Mouse (Mus musculus): Measurements from ENCODE around the gene Igsf9b. TPM values are rescaled to one million over a fixed set of nuclear protein-coding genes. Genes with fewer than 3 reads are reported as not detected.

Igsf9b gene
- total RNA-seq, 2 experiments from 2014 or later = 8.8 to 9.3 TPM

GRCm38 (mm10) chr9:27288442-27288841 is 10.6 kb upstream of the Igsf9b start:
- intact Hi-C loops (cut with DNase I) = loop anchor here (5.0 kb wide), 3 partner anchors 96 to 211 kb away; no protein-coding TSS in a partner anchor
- DNase-seq = peak in 1 of 2 experiments; percentile 36

DNA sequence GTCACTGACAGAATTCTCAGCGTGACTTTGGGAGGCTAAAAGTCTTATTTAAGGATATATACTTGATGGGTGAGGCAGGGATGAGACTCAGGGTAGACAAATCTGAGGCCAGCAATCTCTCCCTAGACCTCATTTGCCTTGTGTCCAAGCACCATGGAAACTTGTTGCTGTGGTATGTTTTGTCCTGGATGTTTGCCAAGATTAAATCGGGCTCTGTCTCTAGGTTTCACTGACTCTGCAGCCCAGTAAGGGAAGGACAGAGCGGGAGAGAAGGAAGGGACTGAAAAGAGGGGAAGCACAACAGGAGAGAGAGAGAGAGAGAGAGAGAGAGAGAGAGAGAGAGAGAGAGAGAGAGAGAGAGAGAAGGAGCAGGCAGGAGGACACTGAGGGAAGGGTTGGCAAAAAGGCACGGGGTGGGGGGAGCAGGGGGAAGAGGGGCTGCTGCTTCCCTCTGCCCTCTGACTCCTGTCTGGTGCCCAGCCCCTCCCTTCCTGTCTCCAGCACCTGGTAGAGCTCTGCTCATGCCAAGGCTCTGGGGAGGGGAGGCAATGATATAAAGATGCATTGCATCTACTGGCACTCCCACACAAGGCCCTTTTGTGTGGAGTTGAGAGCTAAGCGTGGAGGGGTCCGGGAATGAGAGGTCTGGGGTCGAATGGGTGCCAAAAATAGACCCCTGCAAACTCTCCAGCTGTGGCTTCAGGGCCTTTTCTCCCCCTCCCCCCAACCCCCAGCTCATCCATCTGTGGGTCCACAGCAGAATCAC is 9.3 kb upstream of the Igsf9b start:
- DNase-seq = peak; percentile 45 to 50
- intact Hi-C loops (cut with DNase I) = loop anchor here (5.0 kb wide), 3 partner anchors 97 to 212 kb away; no protein-coding TSS in a partner anchor

- intact Hi-C loops (cut with DNase I) = no loop called here
- DNase-seq = no peak
Observed at GRCm38 (mm10) chr9:27294380-27294779, 4.6 kb upstream of the Igsf9b start.

- peak; percentile 29 to 31 for DNase-seq
- intact Hi-C loops (cut with DNase I) = loop anchor here (5.0 kb wide), 1 partner anchor 192 kb away; no protein-coding TSS in a partner anchor
Observed at GRCm38 (mm10) chr9:27299286-27300187, 533 bp downstream of the Igsf9b start.

DNA sequence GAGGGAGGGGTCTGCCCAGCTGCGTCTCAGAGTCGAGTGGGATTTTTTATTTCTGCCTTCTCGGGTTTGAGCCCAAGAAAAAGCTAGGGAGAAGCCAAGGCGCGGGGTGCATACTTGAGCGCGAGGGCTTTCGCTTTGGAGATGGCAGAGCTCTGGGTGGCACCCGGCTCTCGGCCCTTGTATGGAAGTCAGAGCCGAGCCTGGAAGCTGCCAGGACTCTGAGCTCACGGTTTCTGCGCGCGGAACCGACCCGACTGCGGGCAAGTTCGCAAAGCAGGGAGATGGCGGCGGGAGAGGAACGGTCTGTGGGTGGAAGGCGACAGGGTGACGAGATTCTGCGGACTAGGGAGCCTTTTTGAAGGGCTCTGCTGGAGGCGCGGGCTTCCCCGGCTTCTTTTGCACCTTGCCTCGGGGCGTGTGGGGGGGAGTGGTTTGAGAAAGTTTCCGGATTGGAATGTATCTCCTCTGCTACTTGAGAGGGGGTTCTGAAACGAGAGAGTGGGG is 1.2 kb downstream of the Igsf9b start:
- intact Hi-C loops (cut with DNase I) = no loop called here
- peak; percentile 37 for DNase-seq

- DNase-seq = no peak
- intact Hi-C loops (cut with DNase I) = no loop called here
Observed at GRCm38 (mm10) chr9:27300698-27301097, 1.7 kb downstream of the Igsf9b start.

GRCm38 (mm10) chr9:27301486-27301885 is 2.5 kb downstream of the Igsf9b start:
- DNase-seq = no peak
- intact Hi-C loops (cut with DNase I) = no loop called here

- intact Hi-C loops (cut with DNase I) = no loop called here
Observed at GRCm38 (mm10) chr9:27302291-27302690, 3.3 kb downstream of the Igsf9b start.

GRCm38 (mm10) chr9:27303571-27304484 is 4.8 kb downstream of the Igsf9b start:
- intact Hi-C loops (cut with DNase I) = no loop called here
- DNase-seq = no peak

More at GRCm38 (mm10) chr9:27302291-27302690, 3.3 kb downstream of the Igsf9b start:
- no peak for DNase-seq

GRCm38 (mm10) chr9:27304485-27305102 is 5.6 kb downstream of the Igsf9b start:
- DNase-seq = no peak
- intact Hi-C loops (cut with DNase I) = no loop called here

GRCm38 (mm10) chr9:27305502-27305901 is 6.5 kb downstream of the Igsf9b start:
- intact Hi-C loops (cut with DNase I) = no loop called here
- DNase-seq = no peak

GRCm38 (mm10) chr9:27306642-27307041 is 7.6 kb downstream of the Igsf9b start:
- DNase-seq = no peak
- intact Hi-C loops (cut with DNase I) = no loop called here

- no peak for DNase-seq
- intact Hi-C loops (cut with DNase I) = no loop called here
Observed at GRCm38 (mm10) chr9:27307265-27307664, 8.3 kb downstream of the Igsf9b start.

DNA sequence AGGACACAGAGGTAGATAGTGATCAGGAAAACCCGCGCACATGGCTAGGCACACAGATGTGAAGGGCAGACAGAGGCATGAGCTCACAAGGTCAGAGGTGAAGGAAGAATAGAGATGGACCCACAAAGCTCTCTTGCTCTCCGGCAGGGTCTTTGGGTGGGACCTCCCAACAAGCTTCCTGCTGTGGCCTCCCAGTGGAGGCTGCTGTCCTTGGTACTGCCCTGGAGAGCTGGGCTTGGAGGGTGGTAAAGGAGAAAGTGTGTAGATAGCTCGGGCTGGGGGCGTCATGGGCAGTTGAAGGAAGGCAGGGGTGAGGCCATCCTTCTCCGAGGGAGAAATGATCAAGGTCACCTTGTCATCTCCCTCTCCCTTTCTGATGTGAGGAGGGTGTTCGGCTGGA is 9.0 kb downstream of the Igsf9b start:
- intact Hi-C loops (cut with DNase I) = no loop called here
- peak in 1 of 2 experiments; percentile 53 for DNase-seq

DNA sequence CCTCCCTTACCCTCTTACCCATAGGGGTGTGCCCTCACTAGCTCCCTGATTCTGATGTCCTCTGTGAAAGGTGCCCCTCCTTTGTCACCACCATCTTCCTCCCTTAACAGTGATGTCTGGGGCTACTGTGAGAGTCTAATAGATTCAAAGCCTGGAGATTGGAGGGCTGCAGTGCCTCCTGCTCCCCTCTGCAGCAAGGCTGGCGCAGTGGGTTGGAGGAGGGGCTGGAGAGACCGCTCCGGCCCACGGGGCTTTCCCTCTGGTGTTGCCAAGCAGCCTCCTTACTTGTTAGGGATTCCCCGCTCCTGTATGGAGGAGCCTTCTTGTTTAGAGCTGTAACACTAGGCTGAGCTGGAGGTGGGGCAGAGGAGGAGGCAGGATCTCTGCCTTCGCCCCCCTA is 9.6 kb downstream of the Igsf9b start:
- no peak for DNase-seq
- intact Hi-C loops (cut with DNase I) = no loop called here

DNA sequence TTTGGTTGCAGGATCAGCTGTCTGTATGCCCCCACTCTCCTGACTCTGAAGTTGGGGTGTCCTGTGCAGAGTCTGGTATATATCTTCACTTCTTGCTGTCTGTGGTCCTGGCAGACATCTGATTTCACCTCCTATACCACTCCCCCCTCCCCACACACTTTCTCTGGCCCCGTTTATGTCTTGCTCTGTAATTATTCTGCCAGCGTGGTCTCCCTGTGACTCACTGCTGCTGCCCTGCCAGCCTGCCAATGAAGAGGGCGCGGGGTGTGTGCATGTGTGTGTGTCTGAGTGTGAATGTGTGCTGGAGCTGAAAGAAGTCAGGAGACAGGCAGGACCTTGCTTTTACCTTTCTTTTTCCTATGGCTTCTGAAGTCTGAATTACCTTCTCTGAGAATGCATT is 11.0 kb downstream of the Igsf9b start:
- DNase-seq = no peak
- intact Hi-C loops (cut with DNase I) = no loop called here

DNA sequence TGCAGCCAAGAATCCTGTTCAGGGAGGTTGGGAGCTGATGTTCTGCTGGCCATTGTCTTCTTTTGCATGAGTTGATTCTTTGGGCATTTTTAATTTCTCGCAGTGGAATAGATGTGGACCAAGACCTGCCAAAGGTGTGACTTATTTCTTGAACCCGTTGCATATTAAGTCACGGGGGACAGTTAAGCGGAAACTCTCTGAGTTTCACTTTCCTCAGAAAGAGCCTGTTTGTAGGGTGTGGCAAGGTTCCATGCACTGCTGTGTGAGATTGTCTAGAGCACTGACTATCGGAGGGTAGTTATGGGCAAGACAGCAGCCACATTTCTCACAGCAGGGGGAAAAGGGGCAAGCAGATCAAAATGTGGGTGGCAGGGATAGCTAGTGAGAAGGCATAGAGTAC is 14.4 kb downstream of the Igsf9b start:
- intact Hi-C loops (cut with DNase I) = no loop called here

GRCm38 (mm10) chr9:27321267-27321666 is 22.3 kb downstream of the Igsf9b start:
- DNase-seq = no peak
- intact Hi-C loops (cut with DNase I) = no loop called here

More for the DNA sequence above, 14.4 kb downstream of the Igsf9b start:
- no peak for DNase-seq

- intact Hi-C loops (cut with DNase I) = no loop called here
- no peak for DNase-seq
Observed at GRCm38 (mm10) chr9:27322277-27322676, 23.3 kb downstream of the Igsf9b start.

DNA sequence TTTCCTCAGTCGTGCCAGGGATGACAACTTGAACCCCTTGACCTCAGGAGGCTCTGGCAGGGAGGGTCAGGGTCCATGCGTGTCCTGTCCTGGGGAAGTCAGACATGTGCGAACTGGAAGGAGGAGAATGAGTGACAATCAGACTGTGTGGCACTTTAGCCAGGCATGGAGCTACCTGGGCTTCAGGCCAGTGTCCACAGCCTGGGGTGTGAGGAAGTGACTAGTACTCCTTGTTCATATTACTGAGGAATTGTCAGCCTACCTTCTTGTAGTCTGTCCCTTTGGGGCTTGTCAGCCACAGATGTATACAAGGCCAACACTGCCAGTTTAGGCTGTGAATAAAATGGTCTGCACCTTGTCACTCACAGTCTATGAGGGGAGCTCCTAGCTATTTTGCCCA is 24.4 kb downstream of the Igsf9b start:
- intact Hi-C loops (cut with DNase I) = no loop called here

More for the DNA sequence above, 24.4 kb downstream of the Igsf9b start:
- no peak for DNase-seq

Data from heart, postnatal 10 days (tissue).